Mouse (Mus musculus) right cerebral cortex, postnatal 14 days (tissue): ENCODE measurements at regions not wholly inside any gene's neighbourhood (a gene's known extent, or its start where the extent isn't known, plus 50 kb on each side); places are given as distances from the start of the nearest gene placed in this dataset.
A peak's percentile ranks its signal among the peaks of the same experiment; 100 is the strongest.
"Not testable (repeated sequence)": the region's sequence is repeated elsewhere in the genome, so short reads cannot be mapped to it uniquely, and the experiment has no call there.

Experiments
- DNase-seq: peaks from one replicate; pipeline ENCODE4 v3.0.0; 2022

DNA sequence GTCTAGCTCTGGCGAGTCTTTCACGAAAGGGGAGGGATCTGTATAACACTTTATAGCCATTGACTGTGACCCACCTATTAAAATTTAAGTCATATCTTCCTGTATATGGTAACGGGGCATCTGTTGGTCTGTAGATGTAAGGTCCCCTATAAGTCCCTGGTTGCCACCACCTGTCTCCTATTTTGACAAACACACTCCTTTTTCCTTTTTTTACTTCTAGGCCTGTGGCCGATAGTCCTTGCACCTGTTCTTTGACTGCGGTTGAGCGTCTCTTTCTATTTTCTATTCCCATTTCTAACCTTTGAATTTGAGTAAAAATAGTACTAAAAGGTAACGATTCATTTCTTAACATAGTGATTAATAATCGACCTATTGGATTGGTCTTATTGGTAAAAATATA lies 1034.1 kb upstream of the Sel1l start:
- DNase-seq: not testable (repeated sequence)

DNA sequence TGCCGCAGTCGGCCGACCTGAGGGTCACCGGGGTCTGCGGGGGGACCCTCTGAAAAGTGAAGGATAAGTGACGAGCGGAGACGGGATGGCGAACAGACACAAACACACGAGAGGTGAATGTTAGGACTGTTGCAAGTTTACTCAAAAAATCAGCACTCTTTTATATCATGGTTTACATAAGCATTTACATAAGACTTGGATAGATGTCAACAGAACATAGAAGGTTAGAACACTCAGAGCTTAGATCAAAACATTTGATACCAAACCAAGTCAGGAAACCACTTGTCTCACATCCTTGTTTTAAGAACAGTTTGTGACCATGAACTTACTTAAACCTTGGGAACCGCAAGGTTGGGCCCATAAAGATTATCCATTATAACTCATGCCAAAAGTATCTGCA lies 1033.6 kb upstream of the Sel1l start:
- not testable (repeated sequence) for DNase-seq

DNA sequence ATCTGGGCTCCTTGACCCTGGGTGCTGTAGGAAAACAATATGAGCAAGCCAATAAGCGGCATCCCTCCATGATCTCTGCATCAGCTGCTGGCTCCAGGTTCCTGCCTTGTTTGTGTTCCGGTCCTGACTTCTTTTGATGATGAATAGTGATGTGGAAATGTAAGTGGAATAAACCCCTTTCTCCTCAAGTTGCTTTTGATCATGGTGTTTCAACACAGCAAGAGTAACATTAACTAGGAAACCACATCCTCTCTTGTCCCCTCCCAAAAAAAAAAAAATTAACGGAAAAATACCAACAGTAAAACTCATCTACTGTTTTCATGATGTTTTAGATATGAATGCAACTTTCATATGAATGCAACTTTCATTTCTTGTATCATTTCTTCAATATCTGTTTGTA lies 1024.6 kb upstream of the Sel1l start:
- DNase-seq: no peak

DNA sequence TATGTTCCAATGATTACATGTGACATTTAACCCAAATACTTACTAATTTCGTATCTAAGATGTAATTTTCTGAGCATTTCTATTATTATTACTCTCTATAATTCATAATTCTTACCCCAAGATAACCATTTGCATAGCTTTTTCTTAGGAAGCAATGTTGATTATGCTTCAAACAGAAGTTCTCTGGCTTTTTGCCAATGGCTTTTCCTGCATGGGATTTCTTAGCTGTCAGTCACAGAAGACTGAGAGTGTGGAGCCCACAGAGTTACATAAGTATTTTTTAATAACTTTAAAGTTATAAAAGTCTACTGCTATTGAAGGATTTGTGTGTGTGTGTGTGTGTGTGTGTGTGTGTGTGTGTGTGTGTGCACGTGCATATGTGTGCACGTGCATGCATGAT lies 1020.4 kb upstream of the Sel1l start:
- no peak for DNase-seq

DNA sequence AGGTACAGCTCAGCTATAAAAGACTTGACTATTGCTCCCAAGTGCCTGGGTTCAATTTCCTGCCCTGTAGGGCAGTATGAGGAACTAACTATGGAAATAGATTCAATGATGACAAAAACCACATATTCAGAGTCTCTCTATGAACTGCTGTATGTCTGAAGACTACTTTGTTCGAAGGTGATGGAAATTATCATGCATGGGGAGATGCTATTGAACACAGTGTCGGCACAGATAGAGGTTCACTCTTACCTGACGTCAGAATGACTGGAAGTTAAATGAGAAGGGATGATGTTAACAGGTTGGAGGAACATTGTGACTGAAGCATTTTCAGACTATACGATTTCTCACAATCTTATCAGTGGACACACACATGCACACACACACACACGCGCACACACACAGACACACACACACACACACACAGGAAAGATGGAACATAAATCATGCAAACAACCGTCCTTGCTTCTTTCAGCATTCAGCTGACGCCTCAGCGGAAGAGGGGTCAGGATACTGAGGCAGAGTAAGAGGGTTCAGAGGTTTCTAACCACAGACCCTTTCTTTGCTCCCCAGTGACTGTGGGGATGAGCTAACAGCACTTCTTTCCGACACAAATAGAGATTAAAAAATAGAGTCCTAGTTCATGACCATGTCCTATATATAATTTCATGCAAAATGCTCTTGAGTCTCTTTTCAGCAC lies 974.3 kb upstream of the Sel1l start:
- DNase-seq: no peak

DNA sequence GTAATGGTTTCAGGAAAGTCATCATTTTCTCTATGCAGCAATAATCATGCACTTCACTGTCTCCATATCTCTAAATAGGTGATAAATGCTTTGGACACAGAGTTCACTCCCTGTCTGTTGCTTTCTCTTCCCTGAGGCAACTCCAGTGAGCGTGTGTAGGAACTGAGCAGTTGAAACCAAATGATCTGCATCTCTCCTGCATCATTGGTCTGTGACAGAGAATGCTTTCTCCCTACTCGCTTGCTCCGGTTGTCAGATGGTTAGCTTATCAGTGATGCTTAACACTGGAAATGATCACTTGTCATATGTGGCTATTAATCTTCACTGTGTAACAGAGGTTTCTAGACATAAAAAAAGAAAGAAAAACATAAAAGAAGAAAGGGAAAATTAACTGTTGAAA lies 969.7 kb upstream of the Sel1l start:
- no peak for DNase-seq

DNA sequence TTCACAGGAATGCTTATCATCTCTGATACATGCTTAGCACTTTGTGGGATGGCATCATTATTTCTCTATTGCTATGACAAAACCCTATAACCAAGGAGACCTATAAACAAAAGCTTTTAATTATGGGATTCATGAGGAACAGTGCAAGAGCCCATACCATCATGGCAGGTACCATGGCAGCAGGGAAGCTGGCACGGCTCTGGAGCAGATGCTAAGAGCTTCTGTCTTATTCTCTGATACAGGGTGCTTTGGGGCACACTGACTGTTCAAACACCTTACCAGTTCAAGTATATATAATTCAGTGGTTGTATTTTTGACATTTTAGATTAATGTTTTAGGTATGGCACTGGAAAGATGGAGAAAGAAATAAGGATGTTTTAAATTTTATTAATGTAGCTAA lies 952.2 kb upstream of the Sel1l start:
- no peak for DNase-seq

DNA sequence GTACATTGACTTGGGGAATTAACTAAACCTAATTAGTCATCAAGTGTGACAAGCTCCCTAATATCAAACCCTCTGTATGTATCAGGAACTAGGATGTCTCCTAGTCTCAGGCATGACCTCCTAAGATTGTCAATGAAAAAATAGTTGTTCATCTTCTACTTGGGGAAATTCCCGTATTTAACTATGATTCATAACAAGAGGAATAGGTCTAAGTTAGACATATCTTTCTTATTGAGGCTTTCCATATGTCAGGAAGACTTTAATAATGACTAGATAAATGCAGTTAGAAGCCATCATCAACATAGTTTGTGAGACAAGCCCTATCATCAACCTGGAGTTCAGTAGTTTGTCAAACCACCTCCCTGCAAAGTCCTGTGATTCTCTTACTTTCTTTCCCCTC lies 934.4 kb upstream of the Sel1l start:
- DNase-seq: no peak

DNA sequence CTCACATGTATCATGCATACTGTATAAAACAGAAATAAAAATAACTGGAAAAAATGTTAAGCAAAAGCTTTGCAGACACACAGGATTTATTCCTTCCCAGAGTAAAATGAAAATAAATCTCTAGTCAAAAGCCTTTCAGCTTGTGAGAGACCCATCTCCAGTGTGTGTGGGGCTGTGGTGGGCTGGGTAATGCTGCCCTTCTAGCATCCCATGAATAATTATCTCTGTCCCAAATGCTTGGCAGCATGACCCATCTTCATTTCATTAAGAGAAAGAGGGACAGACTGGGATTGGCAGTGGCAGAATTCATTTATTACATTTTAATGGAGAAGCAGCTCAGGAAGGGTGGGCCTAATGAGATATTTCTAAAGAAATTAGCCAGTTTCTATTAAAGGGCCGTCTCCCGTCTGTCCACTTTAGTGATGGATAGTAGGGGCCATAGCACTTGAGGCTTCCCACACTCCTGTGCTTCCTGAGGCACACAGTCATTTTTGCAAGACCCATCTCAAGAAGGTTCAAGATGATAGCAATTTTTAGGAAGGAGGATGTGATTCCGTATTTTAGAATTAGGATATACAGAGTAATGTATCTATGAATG lies 930.8 kb upstream of the Sel1l start:
- no peak for DNase-seq

DNA sequence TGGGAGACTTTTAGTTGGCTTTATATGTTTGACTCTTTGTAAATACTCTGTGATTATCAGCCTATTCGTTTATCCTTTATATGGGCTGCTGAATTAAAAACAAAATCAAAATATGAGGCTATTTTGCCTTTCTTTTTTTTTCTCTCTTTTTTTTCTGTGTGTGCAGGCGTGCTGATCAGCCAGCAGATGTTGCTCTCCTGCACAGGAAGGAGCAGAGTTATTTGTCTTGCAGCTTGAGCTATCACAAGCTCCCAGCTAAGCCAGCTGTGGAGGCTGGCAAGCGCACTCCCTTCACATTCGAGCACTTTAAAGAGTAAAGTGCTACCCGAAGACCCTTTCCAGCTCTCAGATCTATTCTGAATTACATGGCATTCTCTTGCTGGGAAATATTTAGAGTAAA lies 926.7 kb upstream of the Sel1l start:
- DNase-seq: no peak

DNA sequence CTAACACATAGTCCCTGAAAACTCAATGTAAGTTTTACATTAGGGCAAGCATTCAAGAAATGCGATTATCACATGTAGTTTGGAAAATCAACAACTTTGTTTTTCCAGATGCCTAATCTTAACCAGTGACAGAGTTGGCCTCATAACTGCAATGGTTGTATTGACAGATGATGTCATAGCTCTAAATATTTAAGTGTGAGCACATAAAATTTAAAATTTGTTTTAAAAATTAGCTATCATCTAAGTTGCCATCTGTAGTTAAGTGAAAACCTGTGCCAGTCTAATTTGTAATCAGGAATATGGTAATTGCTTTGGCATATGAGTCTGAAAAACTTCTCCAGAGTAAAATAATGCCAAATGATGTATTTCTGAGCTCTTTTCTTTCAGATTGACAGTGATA lies 899.6 kb upstream of the Sel1l start:
- no peak for DNase-seq

DNA sequence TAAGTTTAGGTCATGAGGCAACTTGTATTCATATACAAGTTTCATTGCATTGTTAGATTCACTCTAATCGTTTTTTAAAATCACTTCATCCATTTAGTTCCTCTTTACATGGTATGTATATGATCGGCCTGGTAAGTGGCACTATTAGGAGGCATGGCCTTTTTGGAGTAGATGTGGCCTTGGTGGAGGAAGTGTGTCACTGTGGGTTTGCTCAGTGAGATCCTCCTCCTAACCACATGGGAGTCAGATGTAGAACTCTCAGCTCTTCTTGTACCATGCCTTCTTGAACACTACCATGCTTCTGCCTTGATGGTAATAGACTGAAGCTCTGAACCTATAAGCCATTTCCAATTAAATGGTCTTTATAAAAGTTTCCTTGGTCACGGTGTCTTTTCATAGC lies 891.9 kb upstream of the Sel1l start:
- DNase-seq: no peak

DNA sequence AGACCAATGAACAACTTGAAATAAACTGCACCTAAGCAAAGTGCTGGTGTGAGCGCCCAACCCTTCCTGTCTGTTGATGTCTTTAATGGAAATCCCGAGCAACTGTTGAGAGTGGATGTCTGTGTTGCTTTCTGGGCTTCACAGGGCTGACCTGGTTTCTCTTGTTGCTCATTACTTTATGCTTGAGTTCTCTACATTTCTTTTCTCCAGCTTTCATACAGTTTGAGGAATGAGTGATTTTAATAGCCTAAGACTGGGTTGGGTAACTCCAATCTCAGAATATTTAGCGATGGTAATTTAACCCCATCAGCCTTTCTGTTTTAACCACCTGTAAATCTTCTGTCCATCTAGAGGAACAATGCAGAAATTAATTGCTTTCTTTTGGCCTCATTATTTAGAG lies 890.2 kb upstream of the Sel1l start:
- DNase-seq: no peak

DNA sequence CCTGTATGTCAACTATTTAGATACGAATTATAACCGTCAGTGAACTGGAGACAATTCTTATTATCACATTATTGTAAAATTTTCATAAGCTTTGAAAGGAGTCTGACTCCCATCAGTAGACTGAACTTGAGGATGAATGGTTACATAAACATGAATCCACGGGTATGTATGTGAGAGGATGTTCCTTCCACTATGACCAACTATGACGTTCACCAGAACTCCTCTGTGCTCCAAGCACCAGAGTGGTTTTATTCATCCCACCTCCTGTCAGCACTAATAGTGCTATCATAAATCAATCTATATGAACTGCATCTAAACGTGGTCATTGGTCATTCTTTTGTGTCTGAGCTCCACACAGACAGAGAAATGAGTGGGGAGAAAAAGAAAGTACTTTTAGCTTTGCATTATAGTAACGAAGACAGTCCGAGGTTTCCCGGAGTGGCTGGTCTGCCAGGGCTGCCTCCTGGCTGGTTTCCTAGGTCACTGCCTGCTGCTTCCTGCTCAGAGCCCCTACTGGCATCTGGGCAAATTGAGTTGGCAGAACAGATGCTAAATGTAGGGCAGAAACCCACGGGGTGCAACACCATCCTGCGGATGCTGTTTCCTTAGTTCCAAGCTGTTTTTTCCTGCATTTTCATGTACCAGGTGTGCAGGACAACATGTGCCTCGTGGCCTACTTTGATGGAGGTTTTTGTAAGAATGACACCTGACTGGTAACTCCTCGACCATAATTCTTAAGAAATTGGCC lies 888.8 kb upstream of the Sel1l start:
- DNase-seq: peak; percentile 8

DNA sequence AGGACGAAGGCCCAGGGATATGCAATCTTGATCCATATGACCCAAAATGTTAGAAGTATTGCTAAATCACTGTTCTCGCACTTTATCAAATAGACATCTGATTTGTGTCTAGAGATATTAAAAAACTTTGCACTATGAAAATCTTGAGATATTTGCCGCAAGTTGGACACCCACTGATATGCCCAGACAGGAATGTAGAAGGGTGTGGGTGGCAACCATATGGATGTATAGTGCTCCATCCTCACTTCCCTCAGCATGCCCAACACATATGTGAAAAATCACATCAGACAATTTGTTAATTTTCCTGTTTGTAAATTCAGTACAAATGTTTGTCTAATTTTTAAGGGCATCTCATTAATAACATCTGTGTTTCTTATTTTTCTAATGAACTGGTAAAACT lies 874.1 kb upstream of the Sel1l start:
- no peak for DNase-seq

DNA sequence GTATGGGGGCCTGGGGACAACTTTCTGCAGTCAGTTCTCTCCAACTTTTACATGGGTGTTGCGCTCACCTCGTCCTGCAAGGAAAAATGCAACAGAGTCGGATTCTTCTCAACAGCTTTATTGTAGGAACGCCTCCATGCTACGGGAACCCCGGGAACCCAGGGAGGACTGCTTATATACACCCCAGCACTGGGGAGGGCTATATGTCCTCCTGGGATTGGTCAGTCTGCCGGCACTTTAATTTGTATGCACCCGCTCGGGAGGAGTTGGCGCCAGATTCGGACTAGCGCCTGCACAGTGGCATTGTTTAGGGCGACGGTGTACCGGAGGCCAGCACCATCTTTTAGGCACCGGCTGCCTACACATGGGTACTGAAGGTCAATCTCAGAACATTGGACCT lies 864.5 kb upstream of the Sel1l start:
- no peak for DNase-seq

DNA sequence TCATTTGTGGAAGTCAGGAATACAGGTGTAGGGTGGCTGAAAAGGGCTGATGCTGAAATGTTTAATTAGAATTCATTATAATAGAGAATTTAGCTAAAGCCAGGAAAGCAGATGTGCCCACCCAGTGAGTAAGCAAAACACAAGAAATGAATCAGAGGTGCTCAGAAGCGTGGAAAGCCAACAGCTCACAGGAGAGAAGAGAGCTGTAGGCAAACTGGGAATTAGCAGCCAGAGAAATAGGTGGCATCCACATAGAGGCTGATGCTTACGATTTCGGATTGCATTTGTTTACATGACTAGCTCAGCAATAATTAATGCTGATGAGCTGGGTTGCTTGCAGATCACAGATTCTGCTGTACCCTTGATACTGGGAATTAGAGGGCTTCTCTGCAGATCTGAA lies 859.5 kb upstream of the Sel1l start:
- no peak for DNase-seq

DNA sequence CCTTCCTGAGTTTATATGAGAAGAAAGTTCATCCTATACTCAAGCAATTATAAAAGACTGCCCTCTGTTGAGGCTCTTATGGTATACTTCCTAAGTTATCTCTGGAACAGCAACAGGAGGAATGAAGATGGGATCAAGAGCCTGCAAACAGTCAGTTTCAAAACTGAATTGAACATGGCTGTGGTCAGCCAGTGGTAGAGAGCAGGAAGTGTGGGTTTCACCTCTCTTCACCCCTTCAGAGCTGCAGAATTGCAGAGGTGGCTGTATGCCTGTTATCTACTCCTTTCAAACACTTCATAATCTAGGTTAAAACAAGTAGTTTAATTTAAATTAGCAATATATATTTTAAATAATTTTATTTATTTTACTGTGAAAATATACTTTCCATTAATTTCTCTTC lies 854.8 kb upstream of the Sel1l start:
- no peak for DNase-seq

DNA sequence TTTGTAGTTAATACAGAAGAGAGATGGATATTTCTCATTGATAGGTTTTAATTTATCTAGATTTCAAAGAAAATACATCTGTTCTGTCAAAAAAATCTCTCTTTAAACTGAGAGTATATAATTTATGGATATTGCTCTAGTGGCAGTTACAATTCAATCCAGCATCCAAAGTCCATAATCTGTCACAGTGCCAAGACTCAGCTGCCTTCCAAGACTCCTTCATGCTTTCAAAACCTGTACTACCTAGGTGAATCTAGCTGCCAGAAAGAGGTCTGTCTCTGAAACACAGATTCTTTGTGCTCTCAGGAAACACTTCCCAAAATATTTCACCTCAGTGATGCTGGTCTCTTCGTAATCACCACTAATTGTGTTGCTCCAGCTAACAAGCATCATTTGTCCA lies 844.0 kb upstream of the Sel1l start:
- DNase-seq: no peak

DNA sequence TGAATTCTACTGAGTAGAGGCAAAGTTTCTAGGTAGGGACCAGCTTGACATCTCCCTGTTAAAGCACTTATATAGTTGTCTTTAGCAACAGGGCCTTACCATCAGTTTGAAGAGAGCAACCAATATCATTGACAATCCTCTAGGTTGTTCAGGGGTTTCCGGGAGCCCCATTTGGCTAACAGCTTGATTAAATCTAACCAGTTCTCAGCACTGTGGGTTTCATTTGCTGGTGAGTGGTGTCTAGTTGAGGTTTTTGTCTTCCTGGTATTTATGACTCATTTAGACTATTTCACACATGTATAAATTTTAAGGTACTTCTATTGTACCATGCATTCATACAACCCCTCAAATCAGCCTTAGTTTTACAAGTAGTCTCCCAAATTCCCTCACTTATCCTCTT lies 823.4 kb upstream of the Sel1l start:
- no peak for DNase-seq

DNA sequence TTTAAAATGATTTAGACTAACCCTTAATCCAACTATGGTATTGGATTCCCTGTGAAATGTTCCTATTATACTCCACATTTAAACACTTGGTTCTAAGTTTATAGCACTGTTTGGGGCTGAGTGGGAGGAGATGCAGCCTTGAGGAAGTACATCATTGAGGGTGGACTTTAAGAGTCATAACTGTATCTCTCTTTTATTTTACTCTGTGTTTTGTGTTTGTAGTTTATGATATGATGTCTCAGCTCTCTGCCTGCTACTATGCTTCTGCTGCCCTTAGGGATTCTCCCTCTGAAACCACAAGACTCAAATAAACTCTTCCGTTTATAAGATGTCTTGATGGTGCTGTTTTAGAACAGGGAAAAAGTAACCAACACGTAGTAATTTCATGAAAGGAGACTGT lies 797.7 kb upstream of the Sel1l start:
- DNase-seq: no peak

DNA sequence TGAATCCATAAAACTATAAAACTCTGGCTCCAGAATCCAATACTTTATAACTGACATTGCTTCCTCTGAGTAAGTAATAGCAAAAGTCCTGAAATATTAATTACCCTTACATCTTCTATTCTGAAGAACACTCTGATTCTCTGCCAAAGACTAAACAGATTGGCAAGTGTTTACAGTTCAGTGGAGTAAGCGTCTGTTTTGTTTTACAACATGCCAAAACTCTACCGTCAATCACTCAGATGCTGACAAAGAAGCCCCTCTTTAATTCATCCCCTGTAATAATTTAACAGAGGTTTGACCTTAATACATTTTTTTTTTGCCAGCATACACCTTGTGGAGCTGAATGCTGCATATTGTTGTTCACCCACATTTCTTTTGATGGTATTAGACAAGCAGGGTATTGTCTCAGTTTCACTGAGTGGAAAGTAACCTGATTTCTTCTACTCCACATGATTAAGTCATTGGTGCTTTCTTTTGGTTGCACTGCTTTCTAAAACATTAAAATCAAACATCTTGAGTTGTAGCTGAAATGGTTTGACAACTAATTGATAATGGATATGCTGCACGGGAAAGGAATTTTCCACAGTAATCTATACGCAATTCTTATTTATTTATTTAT lies 796.2 kb upstream of the Sel1l start:
- no peak for DNase-seq

DNA sequence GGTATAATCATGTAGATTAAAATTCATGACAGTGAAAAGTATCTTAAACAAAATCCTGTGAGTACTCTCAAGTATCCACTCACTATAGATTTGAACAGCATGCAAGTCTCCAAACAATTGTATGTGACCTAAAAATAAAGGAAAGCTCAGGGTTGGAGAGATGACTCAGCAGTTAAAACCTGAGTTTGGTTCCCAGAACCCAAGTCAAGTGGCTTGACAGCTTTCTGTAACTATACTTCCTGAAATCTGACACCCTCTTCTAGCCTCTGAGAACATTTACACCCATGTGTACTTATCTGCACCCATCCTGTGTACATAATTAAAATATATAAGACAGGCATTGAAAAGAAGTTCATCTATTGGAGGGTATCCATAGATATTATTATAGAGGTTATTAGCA lies 770.2 kb upstream of the Sel1l start:
- DNase-seq: no peak

DNA sequence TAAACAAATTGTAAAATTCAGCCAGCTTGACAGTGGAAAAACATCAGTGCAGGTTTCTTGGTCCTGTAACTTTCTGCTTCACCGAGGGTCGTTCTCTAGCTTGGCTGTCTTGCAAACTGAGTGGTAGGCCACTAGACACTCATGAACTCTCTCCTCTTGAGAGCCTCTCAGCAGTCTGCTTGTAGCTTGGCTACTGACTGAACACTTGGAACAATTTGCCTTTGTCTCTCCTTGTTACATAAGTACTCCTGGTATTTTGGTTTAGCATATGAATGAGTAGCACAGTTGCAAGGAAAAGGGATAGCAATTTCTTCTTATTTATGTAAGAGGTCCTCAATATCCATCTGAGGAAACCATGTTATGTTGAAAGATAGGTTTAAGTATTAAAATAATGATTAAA lies 769.6 kb upstream of the Sel1l start:
- no peak for DNase-seq
